Mouse (Mus musculus) midbrain, embryonic 14.5 days (tissue): Measurements from ENCODE around the gene Cbln1. TPM values are rescaled to one million over a fixed set of nuclear protein-coding genes. Genes with fewer than 3 reads are reported as not detected.
A peak's percentile ranks its signal among the peaks of the same experiment; 100 is the strongest.

Experiments used
- ATAC-seq: fragments of 200-750 bp; cut with Nextera tagmentation; 2 replicates; pipeline ENCODE4 v1.8.0; 2017; ENCODE audit warnings: moderate number of reproducible peaks, moderate library complexity; ENCODE audit not compliant: low FRiP score, low TSS enrichment
- DNase-seq: peaks from one replicate; pipeline ENCODE4 v3.0.0-alpha.2; 2015
- H3K27ac ChIP-seq: fragments of 300-500 bp; sonication (generic); replicated peaks from 2 replicates; pipeline ENCODE4 v1.5.1; 2014; ENCODE audit warnings: mild to moderate bottlenecking, low read depth, low read length, moderate library complexity
- H3K27me3 ChIP-seq: fragments of 300-500 bp; sonication (generic); 2 replicates; pipeline ENCODE4 v1.6.1; 2014; ENCODE audit warnings: low read length, control low read depth, mixed read lengths; ENCODE audit not compliant: control insufficient read depth, insufficient read depth
- H3K36me3 ChIP-seq: fragments of 300-500 bp; sonication (generic); 2 replicates; pipeline ENCODE4 v1.6.1; 2014; ENCODE audit warnings: low read length, control low read depth; ENCODE audit not compliant: control insufficient read depth, insufficient read depth
- H3K4me1 ChIP-seq: fragments of 300-500 bp; sonication (generic); 2 replicates; pipeline ENCODE4 v1.6.1; 2014; ENCODE audit warnings: mild to moderate bottlenecking, antibody characterized with exemption, low read length, control low read depth; ENCODE audit not compliant: control insufficient read depth, insufficient read depth
- H3K4me2 ChIP-seq: fragments of 300-500 bp; sonication (generic); 2 replicates; pipeline ENCODE4 v1.6.1; 2014; ENCODE audit warnings: mild to moderate bottlenecking, low read length, moderate library complexity
- H3K4me3 ChIP-seq: fragments of 300-500 bp; sonication (generic); replicated peaks from 2 replicates; pipeline ENCODE4 v1.5.1; 2014; ENCODE audit warnings: low read depth, low read length
- H3K9ac ChIP-seq: fragments of 300-500 bp; sonication (generic); replicated peaks from 2 replicates; pipeline ENCODE4 v1.6.1; 2014; ENCODE audit warnings: mild to moderate bottlenecking, low read length, moderate library complexity
- H3K9me3 ChIP-seq: fragments of 300-500 bp; sonication (generic); 2 replicates; pipeline ENCODE4 v1.6.1; 2016; ENCODE audit warnings: low read length, control low read depth, mixed read lengths; ENCODE audit not compliant: control insufficient read depth
- WGBS: fragments of 180-500 bp; shearing (Covaris S2); extraction: QIAGEN DNeasy Blood & Tissue Kit; methylation state at CpG from one replicate; pipeline ENCODE4 v1.1.7; 2014; 5-methylcytosine and 5-hydroxymethylcytosine counted together
- polyA plus RNA-seq: library from polyadenylated mRNA; unstranded; fragments of >200 nt; fragmentation: Nextera tagmentation; extraction: Ambion mirVana; gene quantifications from 2 replicates; pipeline ENCODE4 v1.2.1, GENCODE M21; 2014

The Cbln1 gene
- 20.3 and 22.6 TPM in 2 replicates for polyA plus RNA-seq

- ATAC-seq = peak; percentile 93
- H3K36me3 ChIP-seq = no peaks in the 10 kb centered on the region
- H3K27ac ChIP-seq = peak within 1 kb of the TSS; percentile 83
- H3K27me3 ChIP-seq = peaks cover 40% of the 10 kb centered on the region
- peak within 1 kb of the TSS; percentile 65 for H3K4me3 ChIP-seq
- H3K4me1 ChIP-seq = peaks cover 48% of the 10 kb centered on the region
- no peaks in the 10 kb centered on the region for H3K9me3 ChIP-seq
- peak within 1 kb of the TSS; percentile 95 for H3K4me2 ChIP-seq
- WGBS = under 1% methylated on average over 121 of the region's 122 CpGs
- DNase-seq = peak; percentile 98
- peak within 1 kb of the TSS; percentile 70 for H3K9ac ChIP-seq
Measured at GRCm38 (mm10) chr8:87472271-87473236, at the start of gene Cbln1. TSS of gene Cbln1 (minus strand) at chr8:87472609.

DNA sequence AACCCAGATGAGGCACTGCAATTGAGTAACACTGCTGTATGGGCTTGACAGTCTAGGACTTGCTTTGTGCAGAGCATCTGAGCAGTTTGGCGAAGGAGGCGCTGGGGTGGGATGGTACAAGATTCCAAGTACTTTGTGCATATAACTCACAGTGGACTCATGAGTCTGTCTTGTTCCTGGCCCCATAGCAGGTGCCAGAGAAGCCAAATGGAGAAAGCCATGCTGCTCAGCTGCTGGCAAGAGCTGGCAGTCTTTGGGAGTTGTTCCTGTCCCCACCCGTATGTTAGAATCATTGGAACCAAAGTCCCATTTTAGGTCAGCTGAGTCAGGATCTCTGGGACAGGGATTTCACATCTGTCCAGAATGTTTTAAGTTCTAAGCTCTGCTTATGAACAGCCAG lies 44.7 kb upstream of the Cbln1 start:
- H3K4me1 ChIP-seq = no peaks in the 10 kb centered on the region
- H3K4me3 ChIP-seq = no peak overlapping the region
- H3K4me2 ChIP-seq = no peak overlapping the region
- DNase-seq (no peak), ATAC-seq (no peak)
- no peak overlapping the region for H3K27ac ChIP-seq
- H3K36me3 ChIP-seq = no peaks in the 10 kb centered on the region
- WGBS = 98% methylated on average over 3 of the region's 3 CpGs
- H3K9ac ChIP-seq = no peak overlapping the region
- no peaks in the 10 kb centered on the region for H3K27me3 ChIP-seq
- no peaks in the 10 kb centered on the region for H3K9me3 ChIP-seq

- Histone ChIP-seq H3K4me1 (no peaks in the 10 kb centered on the region), H3K27ac (no peak overlapping the region), H3K4me2 (no peak overlapping the region), H3K9ac (no peak overlapping the region), H3K4me3 (no peak overlapping the region), H3K36me3 (no peaks in the 10 kb centered on the region), H3K27me3 (no peaks in the 10 kb centered on the region), H3K9me3 (no peaks in the 10 kb centered on the region)
- 95% methylated on average over 5 of the region's 5 CpGs for WGBS
- DNase-seq = no peak
- ATAC-seq = no peak
Measured at GRCm38 (mm10) chr8:87513796-87514195, 41.4 kb upstream of the Cbln1 start.

DNA sequence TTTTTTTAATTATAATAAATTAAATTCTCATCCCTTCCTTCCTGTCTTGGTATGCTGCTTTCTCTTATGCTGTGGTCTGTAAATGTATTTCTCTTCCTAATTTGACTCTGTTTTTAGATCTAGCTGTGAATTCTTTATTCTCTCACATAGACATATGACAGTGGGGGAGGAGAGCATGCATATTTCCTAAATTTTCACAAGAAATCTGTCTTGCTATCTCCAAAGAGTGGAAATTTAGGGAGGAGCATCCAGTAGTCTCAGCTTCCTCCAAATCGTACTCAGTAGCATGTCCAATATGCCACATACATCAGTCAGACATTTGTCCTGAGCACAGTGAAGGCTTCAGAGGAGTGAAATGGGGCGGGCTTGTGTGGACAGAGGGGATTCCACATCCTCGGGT lies 40.9 kb upstream of the Cbln1 start:
- 91% methylated on average over 3 of the region's 3 CpGs for WGBS
- H3K4me1 ChIP-seq = no peaks in the 10 kb centered on the region
- no peak overlapping the region for H3K9ac ChIP-seq
- ATAC-seq (no peak), DNase-seq (no peak)
- H3K36me3 ChIP-seq = no peaks in the 10 kb centered on the region
- H3K27ac ChIP-seq = no peak overlapping the region
- H3K4me2 ChIP-seq = no peak overlapping the region
- H3K27me3 ChIP-seq = no peaks in the 10 kb centered on the region
- no peaks in the 10 kb centered on the region for H3K9me3 ChIP-seq
- H3K4me3 ChIP-seq = no peak overlapping the region

DNA sequence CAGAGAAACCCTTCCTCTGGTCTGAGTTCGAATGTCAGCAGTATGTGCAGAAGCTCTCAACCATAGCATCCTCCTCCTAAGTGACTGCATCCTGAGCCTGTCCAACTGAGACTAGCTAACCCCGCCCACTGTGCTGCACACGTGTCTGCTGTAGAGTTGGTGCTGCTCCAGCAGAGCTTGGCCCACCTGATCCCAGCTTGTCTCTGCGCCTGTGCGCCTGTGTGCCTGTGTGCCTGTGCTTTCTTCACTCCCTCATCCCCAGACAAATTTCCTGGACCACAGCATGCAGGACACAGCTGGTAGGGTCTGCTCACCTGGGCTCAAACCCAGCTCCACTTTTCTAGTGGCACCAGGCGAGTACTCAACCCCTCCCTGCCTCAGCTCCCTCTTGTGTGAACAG lies 40.2 kb upstream of the Cbln1 start:
- 88% methylated on average over 6 of the region's 6 CpGs for WGBS
- ATAC-seq = no peak
- H3K4me1 ChIP-seq = no peaks in the 10 kb centered on the region
- no peak overlapping the region for H3K4me3 ChIP-seq
- H3K27ac ChIP-seq = no peak overlapping the region
- no peak overlapping the region for H3K9ac ChIP-seq
- no peaks in the 10 kb centered on the region for H3K36me3 ChIP-seq
- no peaks in the 10 kb centered on the region for H3K27me3 ChIP-seq
- H3K4me2 ChIP-seq = no peak overlapping the region
- DNase-seq = no peak
- H3K9me3 ChIP-seq = no peaks in the 10 kb centered on the region

GRCm38 (mm10) chr8:87507046-87507445 lies 34.6 kb upstream of the Cbln1 start:
- no peak overlapping the region for H3K4me2 ChIP-seq
- H3K9ac ChIP-seq = no peak overlapping the region
- no peak for ATAC-seq
- H3K9me3 ChIP-seq = no peaks in the 10 kb centered on the region
- no peaks in the 10 kb centered on the region for H3K27me3 ChIP-seq
- H3K4me3 ChIP-seq = no peak overlapping the region
- no peak for DNase-seq
- no peak overlapping the region for H3K27ac ChIP-seq
- 0 out of 2 replicates have a peak, but pooled peaks cover 4% of the 10 kb centered on the region for H3K4me1 ChIP-seq
- no peaks in the 10 kb centered on the region for H3K36me3 ChIP-seq
- 75% methylated on average over 9 of the region's 9 CpGs for WGBS

DNA sequence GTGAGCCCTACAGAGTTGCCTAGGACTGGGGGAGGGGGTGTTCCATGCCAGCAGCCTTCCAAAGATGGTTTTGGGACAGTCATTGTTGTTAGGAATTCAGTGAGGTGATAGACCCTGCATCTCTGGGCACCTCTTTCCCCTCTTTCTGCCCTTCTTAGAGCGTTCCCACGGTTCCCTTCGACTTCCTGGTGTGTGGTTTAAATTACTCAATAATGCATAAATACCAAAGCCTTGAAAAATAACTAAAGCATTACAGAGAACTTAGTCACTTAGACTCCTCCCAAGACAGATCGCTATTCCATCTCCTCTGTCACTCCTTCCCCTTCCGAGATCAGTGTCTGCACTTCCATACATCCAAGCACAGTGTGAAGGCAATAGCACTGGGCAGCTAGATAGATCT lies 32.0 kb upstream of the Cbln1 start:
- no peak overlapping the region for H3K4me3 ChIP-seq
- no peak overlapping the region for H3K4me2 ChIP-seq
- DNase-seq (no peak), ATAC-seq (no peak)
- H3K27ac ChIP-seq = no peak overlapping the region
- WGBS = 75% methylated on average over 5 of the region's 5 CpGs
- no peaks in the 10 kb centered on the region for H3K9me3 ChIP-seq
- 0 out of 2 replicates have a peak, but pooled peaks cover 4% of the 10 kb centered on the region for H3K4me1 ChIP-seq
- no peaks in the 10 kb centered on the region for H3K27me3 ChIP-seq
- no peaks in the 10 kb centered on the region for H3K36me3 ChIP-seq
- H3K9ac ChIP-seq = no peak overlapping the region

GRCm38 (mm10) chr8:87502684-87503083 lies 30.3 kb upstream of the Cbln1 start:
- DNase-seq = no peak
- WGBS = 73% methylated on average over 6 of the region's 6 CpGs
- no peak overlapping the region for H3K4me3 ChIP-seq
- no peak overlapping the region for H3K4me2 ChIP-seq
- H3K4me1 ChIP-seq = 0 out of 2 replicates have a peak, but pooled peaks cover 4% of the 10 kb centered on the region
- H3K36me3 ChIP-seq = no peaks in the 10 kb centered on the region
- no peak overlapping the region for H3K9ac ChIP-seq
- H3K9me3 ChIP-seq = no peaks in the 10 kb centered on the region
- H3K27me3 ChIP-seq = no peaks in the 10 kb centered on the region
- ATAC-seq = no peak
- H3K27ac ChIP-seq = no peak overlapping the region

- DNase-seq = no peak
- Histone ChIP-seq H3K4me3 (no peak overlapping the region), H3K4me1 (no peaks in the 10 kb centered on the region), H3K4me2 (no peak overlapping the region), H3K9me3 (no peaks in the 10 kb centered on the region), H3K27ac (no peak overlapping the region), H3K36me3 (no peaks in the 10 kb centered on the region), H3K27me3 (no peaks in the 10 kb centered on the region), H3K9ac (no peak overlapping the region)
- no peak for ATAC-seq
- 88% methylated on average over 6 of the region's 6 CpGs for WGBS
Measured at GRCm38 (mm10) chr8:87497641-87498040, 25.2 kb upstream of the Cbln1 start.
